ENCODE assay signal across 13 mouse cellular contexts in the genomic region with DNA sequence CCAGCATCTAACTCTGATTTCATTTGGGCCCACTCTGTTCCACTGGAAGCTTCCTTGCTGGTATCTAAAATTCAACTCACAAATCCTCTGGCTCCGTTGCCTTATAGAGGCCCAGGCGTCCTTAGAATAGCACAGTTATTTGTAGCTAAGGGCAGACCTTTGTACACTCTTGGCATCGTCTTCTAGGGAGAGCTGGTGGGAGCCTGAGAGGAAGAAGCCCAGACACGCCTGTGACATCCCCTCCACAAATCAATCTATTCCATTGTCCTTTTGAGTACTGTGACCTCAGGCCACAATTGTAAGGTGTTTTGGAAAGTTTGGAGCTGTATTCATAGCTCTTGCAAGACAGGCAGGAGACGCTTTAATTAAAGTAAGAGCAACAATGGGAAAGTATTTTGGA. TPM values are rescaled to one million over a fixed set of nuclear protein-coding genes. Genes with fewer than 3 reads are reported as not detected.
DNase-seq lines count a peak whose midpoint lies in the region; ATAC-seq and TF ChIP-seq lines count a peak whose summit lies in the region.
"Had no signal": no experiment of that assay in that cellular context is flagged by ENCODE, and none has a peak within 500 bp of the region (broad histone marks: within the 10 kb centered on the region; RNA-seq: fewer than 3 reads in every experiment).

No protein-coding gene starts in this region.

- H3K4me2 ChIP-seq in lung, embryonic 16.5 days (ENCODE audit: low read depth, low read length): no peak overlapping the region
- H3K4me2 ChIP-seq in kidney, postnatal 0 days (ENCODE audit: low read length): no peak overlapping the region

- intact Hi-C loops in gastrocnemius, adult 2 months (cut with DNase I): no loop called here

- TF ChIP-seq POLR2A in lung, adult 2 months (IDR thresholded peaks at IDR 0.05; ENCODE audit: borderline replicate concordance, extremely low read depth, low read depth, low read length): no peak

- WGBS in lung, embryonic 16.5 days: 64% methylated on average over 5 of the region's 5 CpGs
- WGBS in lung, adult 2 months: 41% methylated on average over 5 of the region's 5 CpGs
- 50% methylated on average over 5 of the region's 5 CpGs for WGBS in kidney, postnatal 0 days

- H3K36me3 ChIP-seq in lung, embryonic 16.5 days (ENCODE audit: control insufficient read depth, insufficient read depth, low read length): no peaks in the 10 kb centered on the region
- H3K36me3 ChIP-seq in kidney, postnatal 0 days (ENCODE audit: insufficient read depth, low read length): no peaks in the 10 kb centered on the region

- TF ChIP-seq CTCF in gastrocnemius, adult 2 months (IDR thresholded peaks at IDR 0.05): no peak
- no peak for TF ChIP-seq CTCF in lung, adult 2 months (IDR thresholded peaks at IDR 0.05; ENCODE audit: insufficient read depth, low read length)
- no peak for TF ChIP-seq CTCF in kidney, postnatal 0 days (IDR thresholded peaks at IDR 0.05; ENCODE audit: low read depth)

- peaks cover 8% of the 10 kb centered on the region for H3K9me3 ChIP-seq in lung, embryonic 16.5 days (ENCODE audit: control insufficient read depth, low read length)
- no peaks in the 10 kb centered on the region for H3K9me3 ChIP-seq in kidney, postnatal 0 days (replicated peaks; ENCODE audit: low read length)

- peak; percentile 63 for ATAC-seq in lung, embryonic 16.5 days (ENCODE audit: low read depth)
- ATAC-seq in kidney, postnatal 0 days (replicated peaks; ENCODE audit: low FRiP score, low read depth): no peak
- ATAC-seq: forebrain, embryonic 14.5 days had no signal

- peaks cover 19% of the 10 kb centered on the region for H3K4me1 ChIP-seq in lung, embryonic 16.5 days (replicated peaks; ENCODE audit: control insufficient read depth, insufficient read depth, low read length)
- H3K4me1 ChIP-seq in lung, adult 2 months (ENCODE audit: control insufficient read depth, insufficient read depth, low read length): peaks cover 33% of the 10 kb centered on the region
- peaks cover 15% of the 10 kb centered on the region for H3K4me1 ChIP-seq in kidney, postnatal 0 days (replicated peaks; ENCODE audit: insufficient read depth, low read length)

- no peaks in the 10 kb centered on the region for H3K27me3 ChIP-seq in lung, embryonic 16.5 days (ENCODE audit: control insufficient read depth, insufficient read depth, low read depth, low read length)
- H3K27me3 ChIP-seq in kidney, postnatal 0 days (ENCODE audit: insufficient read depth, low read length): no peaks in the 10 kb centered on the region

- DNase-seq in gastrocnemius, adult 2 months: peak; percentile 38
- no peak for DNase-seq in gastrocnemius, adult 8-10 months (ENCODE audit: low spot score in 2 of 2)
- DNase-seq in lung, adult 2 months: no peak
- peak; percentile 56 for DNase-seq in kidney, postnatal 0 days (ENCODE audit: low spot score)
- no peak for DNase-seq in cerebellum, adult 11-12 months
- DNase-seq in cerebellum, adult 9-11 months: no peak
- no peak for DNase-seq in thymus, postnatal 14 days
- DNase-seq: adrenal gland, adult 8-10 months; B cell, adult 2 months; cerebellum, adult 11 months; right cerebral cortex, postnatal 25 days had no signal

- H3K27ac ChIP-seq in gastrocnemius, adult 2 months: peak overlapping the region; percentile 91
- peak overlapping the region; percentile 61; the same call in 1 of the 2 replicates for H3K27ac ChIP-seq in lung, embryonic 16.5 days (ENCODE audit: low read length)
- peak overlapping the region; percentile 80 for H3K27ac ChIP-seq in kidney, postnatal 0 days

- H3K4me3 ChIP-seq in gastrocnemius, adult 2 months: no peak overlapping the region; the same call in 1 of the 2 replicates
- no peak overlapping the region for H3K4me3 ChIP-seq in lung, embryonic 16.5 days (ENCODE audit: low read length)
- no peak overlapping the region for H3K4me3 ChIP-seq in lung, adult 2 months (replicated peaks; ENCODE audit: extremely low read depth, low read depth, low read length)
- no peak overlapping the region for H3K4me3 ChIP-seq in kidney, postnatal 0 days (replicated peaks; ENCODE audit: low read depth, low read length)

- H3K9ac ChIP-seq in lung, embryonic 16.5 days (ENCODE audit: low read length): no peak overlapping the region
- no peak overlapping the region for H3K9ac ChIP-seq in kidney, postnatal 0 days (ENCODE audit: low read depth, low read length)

RNA-seq across cellular contexts. Expression of a gene that starts 36.0 kb away (rescaled TPM):
- 10 to 100 TPM; 35.6 to 49.4 TPM for total RNA-seq in gastrocnemius, adult 2 months (2021)
- 10 to 100 TPM; 33.7 to 45.4 (median 40.9) TPM for total RNA-seq in gastrocnemius, adult 8-10 months (2022)
- polyA plus RNA-seq in lung, embryonic 16.5 days (2015; fragmentation: Nextera tagmentation; extraction: Ambion mirVana): 81.5 and 90.8 TPM in 2 replicates
- polyA plus RNA-seq in lung, adult 2 months (2012; rRNA removed): 171 and 191 TPM in 2 replicates
- 135 TPM in 2 replicates for polyA plus RNA-seq in kidney, postnatal 0 days (2015; fragmentation: Nextera tagmentation; extraction: Ambion mirVana)

Comparison
In these comparisons a context has a peak if more than half of its experiments do, and no peak if none do; other contexts are left out.
1. DNase-seq: peak in gastrocnemius, adult 2 months (single experiment) and kidney, postnatal 0 days (single experiment); none in gastrocnemius, adult 8-10 months (0 of 2), lung, adult 2 months (single experiment), cerebellum, adult 11-12 months (single experiment), cerebellum, adult 9-11 months (single experiment) and thymus, postnatal 14 days (single experiment).
2. Peak in every context shown above with its lines, with median percentiles within 50 percentile points of each other: H3K27ac ChIP-seq.